Mouse (Mus musculus): ENCODE results near the gene Man2b1. TPM values are rescaled to one million over a fixed set of nuclear protein-coding genes. Genes with fewer than 3 reads are reported as not detected.
A peak's percentile ranks its signal among the peaks of the same experiment; 100 is the strongest.

The Man2b1 gene
- polyA plus RNA-seq, 1 experiment from 2014 or later = 10.8 TPM

DNA sequence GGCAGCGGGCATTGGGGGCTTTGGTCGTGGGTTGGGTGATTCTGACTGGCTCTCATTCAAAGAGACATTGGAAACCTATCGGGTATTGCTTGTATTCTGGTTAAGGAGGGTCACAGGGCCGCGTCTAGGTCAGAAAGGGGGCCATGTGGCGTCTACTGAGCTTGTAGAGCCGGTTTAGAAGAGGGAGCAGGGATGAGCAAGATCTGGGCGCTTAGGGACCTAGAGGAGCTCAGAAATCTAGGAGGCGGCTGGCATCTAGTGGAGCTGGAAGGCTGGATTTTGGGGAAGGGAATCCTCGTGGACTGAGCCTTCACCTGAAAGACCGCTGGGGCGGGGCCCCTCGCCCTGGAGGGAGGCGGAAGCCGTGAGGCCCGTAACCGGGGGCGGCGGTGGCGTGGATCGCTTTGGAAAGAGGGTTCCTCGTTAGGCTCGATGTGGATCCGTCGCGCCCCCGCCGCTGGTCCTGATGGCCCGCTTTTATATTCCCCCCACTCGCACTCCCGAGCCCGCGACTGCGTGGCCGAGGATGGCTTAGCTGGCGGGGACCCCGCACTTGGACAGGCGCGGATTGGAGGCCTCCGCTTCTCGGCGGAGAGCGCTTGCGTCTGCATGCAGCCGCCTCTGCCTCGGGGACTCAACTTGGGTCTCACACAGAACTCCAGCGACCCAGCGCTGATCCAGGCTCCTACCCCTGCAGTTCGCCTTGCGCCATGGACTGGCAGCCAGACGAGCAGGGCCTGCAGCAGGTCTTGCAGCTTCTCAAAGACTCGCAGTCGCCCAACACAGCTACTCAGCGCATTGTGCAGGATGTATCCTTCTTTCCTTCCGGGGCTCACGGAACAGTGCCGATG lies 45.2 kb upstream of the Man2b1 start:
- H3K4me3 ChIP-seq (ENCODE audit: low read depth, low read length) = peak overlapping the region; percentile 80
- H3K4me2 ChIP-seq (ENCODE audit: low read length) = peak overlapping the region; percentile 96
- no peaks in the 10 kb centered on the region for H3K27me3 ChIP-seq (replicated peaks; ENCODE audit: control insufficient read depth, insufficient read depth, low read length)
- DNase-seq (ENCODE audit: low spot score) (peak; percentile 41), ATAC-seq (no peak)
- H3K27ac ChIP-seq (ENCODE audit: low read depth, low read length) = peak overlapping the region; percentile 99
- peaks cover 19% of the 10 kb centered on the region; the same call in 1 of the 2 replicates for H3K4me1 ChIP-seq (ENCODE audit: control insufficient read depth, insufficient read depth, low read length)
- H3K9me3 ChIP-seq (replicated peaks; ENCODE audit: control insufficient read depth, low read length) = no peaks in the 10 kb centered on the region
- H3K36me3 ChIP-seq (ENCODE audit: control insufficient read depth, insufficient read depth, low read length) = peaks cover 33% of the 10 kb centered on the region
- H3K9ac ChIP-seq (ENCODE audit: low read length) = peak overlapping the region; percentile 93
- under 1% methylated on average over 51 of the region's 57 CpGs for WGBS

DNA sequence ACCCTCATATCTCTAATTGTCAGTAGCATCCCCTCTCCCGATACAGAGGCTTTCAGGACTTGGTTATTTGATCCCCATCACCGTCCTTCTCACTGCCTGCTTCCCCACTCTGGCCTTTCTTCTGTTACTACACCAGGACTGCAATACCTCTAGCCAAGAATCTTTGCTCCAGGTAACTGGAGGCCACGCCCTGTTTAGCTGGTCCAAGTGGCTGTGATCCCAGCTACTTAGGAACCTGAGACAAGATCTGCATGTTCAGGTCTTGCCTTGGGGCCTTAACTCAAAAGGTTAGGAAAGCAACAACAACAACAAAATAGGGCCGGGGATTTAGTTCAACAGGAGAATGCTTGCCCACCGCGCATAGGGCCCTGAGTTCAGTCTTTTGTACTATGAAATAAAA lies 39.5 kb upstream of the Man2b1 start:
- DNase-seq (ENCODE audit: low spot score) (no peak), ATAC-seq (no peak)
- Histone ChIP-seq H3K4me2 (ENCODE audit: low read length) (no peak overlapping the region), H3K4me3 (ENCODE audit: low read depth, low read length) (no peak overlapping the region), H3K36me3 (ENCODE audit: control insufficient read depth, insufficient read depth, low read length) (peaks cover 85% of the 10 kb centered on the region), H3K9me3 (replicated peaks; ENCODE audit: control insufficient read depth, low read length) (no peaks in the 10 kb centered on the region), H3K27me3 (replicated peaks; ENCODE audit: control insufficient read depth, insufficient read depth, low read length) (no peaks in the 10 kb centered on the region), H3K4me1 (ENCODE audit: control insufficient read depth, insufficient read depth, low read length) (no peaks in the 10 kb centered on the region), H3K9ac (ENCODE audit: low read length) (no peak overlapping the region), H3K27ac (ENCODE audit: low read depth, low read length) (no peak overlapping the region)
- WGBS = 93% methylated on average over 6 of the region's 6 CpGs

DNA sequence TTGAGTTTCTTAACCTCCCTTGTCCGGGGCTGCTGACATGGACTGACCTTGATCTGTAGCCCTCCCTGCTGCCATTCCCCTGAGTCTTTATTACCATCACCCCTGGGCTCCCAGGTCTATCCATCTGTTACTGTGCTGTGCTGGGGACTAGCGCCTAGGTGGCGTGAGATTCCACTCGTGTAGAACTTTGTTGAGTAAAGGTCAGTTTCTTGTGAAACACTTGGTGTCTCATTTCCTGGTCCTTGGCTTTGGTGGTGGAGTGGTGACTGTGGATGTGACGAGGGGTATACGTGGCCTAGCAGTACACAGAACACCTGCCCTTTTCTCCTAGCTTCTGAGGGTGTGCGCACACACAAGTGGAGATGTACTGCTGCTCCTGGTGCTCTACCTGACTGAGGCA lies 25.7 kb upstream of the Man2b1 start:
- WGBS = 85% methylated on average over 7 of the region's 7 CpGs
- Histone ChIP-seq H3K4me2 (ENCODE audit: low read length) (no peak overlapping the region), H3K27me3 (replicated peaks; ENCODE audit: control insufficient read depth, insufficient read depth, low read length) (no peaks in the 10 kb centered on the region), H3K4me1 (ENCODE audit: control insufficient read depth, insufficient read depth, low read length) (peaks cover 8% of the 10 kb centered on the region; the same call in 1 of the 2 replicates), H3K36me3 (ENCODE audit: control insufficient read depth, insufficient read depth, low read length) (peaks cover 55% of the 10 kb centered on the region), H3K9ac (ENCODE audit: low read length) (no peak overlapping the region), H3K9me3 (replicated peaks; ENCODE audit: control insufficient read depth, low read length) (no peaks in the 10 kb centered on the region), H3K27ac (ENCODE audit: low read depth, low read length) (no peak overlapping the region), H3K4me3 (ENCODE audit: low read depth, low read length) (no peak overlapping the region)
- DNase-seq (ENCODE audit: low spot score) (no peak), ATAC-seq (no peak)

DNA sequence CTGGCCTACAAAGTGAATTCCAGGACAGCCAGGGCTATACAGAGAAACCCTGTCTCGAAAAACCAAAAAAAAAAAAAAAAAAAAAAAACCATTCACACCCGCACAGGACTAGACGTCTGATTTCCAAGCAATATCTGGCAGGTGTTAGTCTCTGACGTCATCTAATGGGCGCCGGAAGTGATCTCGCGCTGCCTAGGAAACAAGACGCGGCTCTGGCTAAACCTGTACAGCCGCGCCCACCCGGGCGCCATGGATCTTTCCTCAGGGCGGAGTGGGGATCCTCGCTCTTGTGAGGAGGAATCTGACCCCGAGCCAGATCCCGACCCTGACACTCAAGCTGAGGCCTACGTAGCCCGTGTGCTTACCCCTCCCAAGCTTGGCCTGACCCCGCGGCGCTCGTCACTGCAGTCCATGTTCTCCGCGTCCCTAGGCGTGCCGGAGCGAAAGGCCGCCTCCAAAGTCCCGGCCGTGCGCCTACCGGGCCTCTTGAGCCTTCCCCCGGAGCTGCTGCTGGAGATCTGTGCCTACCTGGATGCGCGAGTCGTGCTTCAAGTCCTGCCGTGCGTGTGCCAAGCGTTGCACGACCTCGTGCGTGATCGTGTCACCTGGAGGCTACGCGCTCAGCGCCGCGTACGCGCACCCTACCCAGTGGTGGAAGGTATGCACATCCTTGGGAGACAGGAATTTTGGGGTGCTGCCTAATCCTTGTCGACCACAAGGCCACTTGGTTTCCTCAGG lies 23.0 kb upstream of the Man2b1 start, which contains the start of gene Fbxw9:
TSS of gene Fbxw9 (plus strand) at position 177 of the 738 bp plus-strand sequence.
- H3K27ac ChIP-seq (ENCODE audit: low read depth, low read length) = peak within 1 kb of the TSS; percentile 50; the same call in 1 of the 2 replicates
- WGBS = 1% methylated on average over 52 of the region's 53 CpGs

DNA sequence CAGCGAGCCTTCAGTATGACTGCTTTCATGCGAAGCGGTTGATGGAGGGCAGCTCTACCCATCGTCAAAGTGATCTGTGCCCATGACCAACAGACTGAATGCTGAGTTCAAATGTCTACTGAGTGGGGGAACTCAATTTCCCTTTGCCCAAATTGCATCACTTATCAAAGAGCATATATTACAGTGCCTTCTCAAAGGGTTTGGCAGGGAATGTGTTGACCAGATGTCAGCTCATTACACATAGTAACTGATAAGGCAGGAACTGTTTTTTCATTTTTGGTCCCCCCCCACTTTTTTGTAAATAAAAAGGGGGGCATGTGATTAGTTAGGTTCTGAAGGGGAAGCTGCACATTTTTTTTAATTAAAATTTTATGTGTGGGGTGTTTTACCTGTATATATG lies 20.5 kb upstream of the Man2b1 start:
- Histone ChIP-seq H3K4me3 (ENCODE audit: low read depth, low read length) (no peak overlapping the region), H3K4me2 (ENCODE audit: low read length) (no peak overlapping the region), H3K36me3 (ENCODE audit: control insufficient read depth, insufficient read depth, low read length) (peaks cover 44% of the 10 kb centered on the region), H3K4me1 (ENCODE audit: control insufficient read depth, insufficient read depth, low read length) (peaks cover 8% of the 10 kb centered on the region; the same call in 1 of the 2 replicates), H3K27ac (ENCODE audit: low read depth, low read length) (no peak overlapping the region), H3K9ac (ENCODE audit: low read length) (no peak overlapping the region), H3K27me3 (replicated peaks; ENCODE audit: control insufficient read depth, insufficient read depth, low read length) (no peaks in the 10 kb centered on the region), H3K9me3 (replicated peaks; ENCODE audit: control insufficient read depth, low read length) (no peaks in the 10 kb centered on the region)
- 95% methylated on average over 4 of the region's 4 CpGs for WGBS
- DNase-seq (ENCODE audit: low spot score) (no peak), ATAC-seq (no peak)

More for the DNA sequence above, 23.0 kb upstream of the Man2b1 start, which contains the start of gene Fbxw9:
- H3K4me3 ChIP-seq (ENCODE audit: low read depth, low read length) = peak within 1 kb of the TSS; percentile 75
- no peaks in the 10 kb centered on the region for H3K27me3 ChIP-seq (replicated peaks; ENCODE audit: control insufficient read depth, insufficient read depth, low read length)
- peaks cover 8% of the 10 kb centered on the region; the same call in 1 of the 2 replicates for H3K4me1 ChIP-seq (ENCODE audit: control insufficient read depth, insufficient read depth, low read length)
- peaks cover 44% of the 10 kb centered on the region for H3K36me3 ChIP-seq (ENCODE audit: control insufficient read depth, insufficient read depth, low read length)
- ATAC-seq (peak; percentile 95), DNase-seq (ENCODE audit: low spot score) (peak; percentile 98)
- peak within 1 kb of the TSS; percentile 74 for H3K9ac ChIP-seq (ENCODE audit: low read length)
- H3K9me3 ChIP-seq (replicated peaks; ENCODE audit: control insufficient read depth, low read length) = no peaks in the 10 kb centered on the region
- peak within 1 kb of the TSS; percentile 95 for H3K4me2 ChIP-seq (ENCODE audit: low read length)

DNA sequence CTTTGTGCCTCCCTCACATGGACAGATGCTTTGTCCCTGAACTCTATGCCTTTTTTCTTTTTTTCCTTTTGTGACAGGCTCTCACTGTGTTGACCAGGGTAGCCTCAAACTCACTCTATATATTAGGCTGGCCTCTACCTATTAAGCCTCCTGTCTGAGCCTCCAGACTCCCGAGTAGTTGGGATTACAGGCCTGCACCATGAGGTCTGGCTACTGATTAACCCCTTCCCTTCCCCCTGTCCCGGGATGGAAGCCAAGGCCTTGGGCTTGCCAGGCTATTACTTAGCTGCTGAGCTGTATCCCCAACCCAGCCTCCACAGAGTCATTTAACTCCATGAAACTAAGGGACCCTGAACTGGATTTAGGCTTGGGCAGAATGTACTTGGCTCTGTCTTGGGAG lies 17.9 kb upstream of the Man2b1 start:
- ATAC-seq (no peak), DNase-seq (ENCODE audit: low spot score) (no peak)
- H3K9me3 ChIP-seq (replicated peaks; ENCODE audit: control insufficient read depth, low read length) = no peaks in the 10 kb centered on the region
- H3K27me3 ChIP-seq (replicated peaks; ENCODE audit: control insufficient read depth, insufficient read depth, low read length) = no peaks in the 10 kb centered on the region
- no peak overlapping the region for H3K4me2 ChIP-seq (ENCODE audit: low read length)
- H3K9ac ChIP-seq (ENCODE audit: low read length) = no peak overlapping the region
- peaks cover 51% of the 10 kb centered on the region for H3K36me3 ChIP-seq (ENCODE audit: control insufficient read depth, insufficient read depth, low read length)
- 41% methylated on average over 2 of the region's 2 CpGs for WGBS
- H3K4me3 ChIP-seq (ENCODE audit: low read depth, low read length) = no peak overlapping the region
- peaks cover 8% of the 10 kb centered on the region; the same call in 1 of the 2 replicates for H3K4me1 ChIP-seq (ENCODE audit: control insufficient read depth, insufficient read depth, low read length)
- no peak overlapping the region for H3K27ac ChIP-seq (ENCODE audit: low read depth, low read length)

DNA sequence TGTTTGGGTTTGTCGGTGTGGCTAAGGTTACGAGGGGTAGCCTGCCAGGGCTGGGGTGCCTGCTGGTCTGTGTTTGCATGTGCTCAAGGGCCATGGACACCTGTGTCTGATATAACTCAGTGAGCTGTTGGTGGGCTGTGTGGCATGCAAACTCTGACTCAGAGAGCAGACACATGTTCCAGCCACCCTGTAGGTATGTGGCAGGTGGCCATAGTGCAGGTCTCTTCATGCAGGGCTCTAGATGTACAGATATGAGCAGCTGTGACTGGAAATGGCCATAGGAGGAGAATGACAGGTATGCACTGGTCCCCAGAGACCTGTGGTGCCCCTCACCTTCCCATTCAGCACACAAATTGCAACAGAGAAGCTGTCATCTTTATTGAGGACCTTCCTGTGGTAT lies 15.9 kb upstream of the Man2b1 start:
- peaks cover 49% of the 10 kb centered on the region for H3K36me3 ChIP-seq (ENCODE audit: control insufficient read depth, insufficient read depth, low read length)
- DNase-seq (ENCODE audit: low spot score) (no peak), ATAC-seq (no peak)
- no peak overlapping the region for H3K4me2 ChIP-seq (ENCODE audit: low read length)
- H3K27ac ChIP-seq (ENCODE audit: low read depth, low read length) = no peak overlapping the region
- no peak overlapping the region for H3K4me3 ChIP-seq (ENCODE audit: low read depth, low read length)
- H3K4me1 ChIP-seq (ENCODE audit: control insufficient read depth, insufficient read depth, low read length) = peaks cover 3% of the 10 kb centered on the region
- no peak overlapping the region for H3K9ac ChIP-seq (ENCODE audit: low read length)
- H3K27me3 ChIP-seq (replicated peaks; ENCODE audit: control insufficient read depth, insufficient read depth, low read length) = no peaks in the 10 kb centered on the region
- no peaks in the 10 kb centered on the region for H3K9me3 ChIP-seq (replicated peaks; ENCODE audit: control insufficient read depth, low read length)
- WGBS = 89% methylated on average over 2 of the region's 2 CpGs

DNA sequence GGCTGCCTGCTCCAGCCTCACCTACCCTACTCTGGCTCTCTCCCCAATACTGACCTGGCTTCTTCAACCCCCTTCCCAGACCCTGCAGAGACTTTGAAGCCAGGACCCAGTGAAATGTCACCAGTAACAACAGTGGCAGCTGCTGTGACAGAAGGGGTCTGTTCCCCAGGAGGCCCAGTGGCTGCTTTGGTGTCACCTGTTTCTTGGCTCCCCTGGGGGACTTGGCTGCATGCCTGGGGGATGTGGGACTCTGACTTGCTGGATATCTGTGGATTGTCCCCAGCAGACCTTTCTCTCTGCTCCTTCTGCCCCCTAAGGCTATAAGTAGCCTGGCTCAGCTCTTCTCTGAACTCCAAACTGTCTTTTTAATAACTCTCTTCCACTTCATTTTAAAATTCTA lies 15.1 kb upstream of the Man2b1 start, which contains the start of gene Gm5741:
TSS of gene Gm5741 (minus strand) at position 1 of the 400 bp plus-strand sequence.
- H3K4me3 ChIP-seq (ENCODE audit: low read depth, low read length) = no peak within 1 kb of the TSS
- no peak within 1 kb of the TSS for H3K4me2 ChIP-seq (ENCODE audit: low read length)
- no peak within 1 kb of the TSS for H3K9ac ChIP-seq (ENCODE audit: low read length)
- no peak within 1 kb of the TSS for H3K27ac ChIP-seq (ENCODE audit: low read depth, low read length)
- peaks cover 7% of the 10 kb centered on the region for H3K4me1 ChIP-seq (ENCODE audit: control insufficient read depth, insufficient read depth, low read length)
- no peaks in the 10 kb centered on the region for H3K9me3 ChIP-seq (replicated peaks; ENCODE audit: control insufficient read depth, low read length)
- H3K27me3 ChIP-seq (replicated peaks; ENCODE audit: control insufficient read depth, insufficient read depth, low read length) = no peaks in the 10 kb centered on the region
- peaks cover 41% of the 10 kb centered on the region for H3K36me3 ChIP-seq (ENCODE audit: control insufficient read depth, insufficient read depth, low read length)
- DNase-seq (ENCODE audit: low spot score) (no peak), ATAC-seq (no peak)
